Mouse (Mus musculus) kidney, postnatal 25 days (tissue): ENCODE measurements at regions not wholly inside any gene's neighbourhood (a gene's known extent, or its start where the extent isn't known, plus 50 kb on each side); places are given as distances from the start of the nearest gene placed in this dataset.

Experiments
- DNase-seq, 2 experiments: peaks; one replicate each; pipeline ENCODE4 v3.0.0; 2021; ENCODE audit warnings: mixed read lengths in 2 of 2

DNA sequence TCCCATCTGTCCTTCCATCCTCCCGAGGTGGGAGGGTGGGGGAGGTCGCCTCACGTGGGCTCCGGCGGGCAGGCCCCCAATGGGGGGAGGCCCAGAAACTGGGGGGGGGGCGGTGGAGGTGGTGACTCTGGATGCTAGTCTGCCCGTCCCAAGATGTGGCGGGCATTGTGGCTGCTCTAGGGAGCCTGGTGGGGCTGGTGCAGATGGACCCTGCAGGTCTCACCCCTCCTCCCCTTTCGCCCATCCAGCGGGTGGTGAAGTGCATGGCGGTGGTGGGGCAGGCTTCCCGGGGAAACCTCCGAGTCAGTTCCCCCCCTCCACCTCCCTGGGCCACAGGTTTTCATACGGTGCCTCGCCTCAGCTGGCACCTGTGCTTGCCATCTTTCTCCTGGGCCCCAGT, 88.6 kb downstream of the Inhba start:
- no peak for DNase-seq

DNA sequence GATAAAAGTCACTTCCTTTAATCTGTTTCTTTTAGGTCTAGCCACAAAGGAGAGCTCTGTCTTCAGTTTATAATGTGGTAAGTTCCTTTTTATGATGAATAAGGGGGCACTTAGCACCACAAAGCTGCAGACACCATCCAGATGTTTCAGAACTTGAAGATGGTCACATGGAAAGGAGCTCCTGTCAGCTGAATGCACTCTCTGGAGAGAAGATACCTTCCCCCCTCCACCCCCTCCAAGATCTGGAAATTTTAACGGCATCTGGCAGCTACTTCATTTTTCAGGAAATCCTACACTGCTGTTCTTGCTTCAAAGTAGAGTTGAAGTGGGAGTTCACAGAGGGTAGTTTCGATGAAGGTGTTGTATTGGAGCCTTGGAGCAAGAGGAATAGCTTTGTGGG, 103.2 kb downstream of the Inhba start:
- no peak for DNase-seq

DNA sequence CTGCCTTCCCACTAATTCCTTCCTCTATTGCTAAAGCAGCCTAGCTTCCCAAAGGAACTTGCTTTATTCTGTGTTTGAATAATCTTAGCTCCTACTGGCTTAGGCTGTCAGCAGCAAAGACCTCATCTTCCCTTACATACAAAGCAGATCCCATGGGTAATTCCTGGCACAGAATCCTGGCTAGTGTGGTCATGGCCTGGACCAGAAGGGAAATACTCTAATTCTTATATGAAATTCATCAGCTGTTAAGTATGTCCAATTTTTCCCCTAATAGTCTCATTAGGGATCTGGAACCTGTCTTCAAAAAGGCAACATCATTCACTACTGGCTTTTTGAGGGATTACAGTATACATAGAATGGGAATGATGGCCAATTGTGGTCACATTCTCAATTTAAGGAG, 135.0 kb downstream of the Inhba start:
- no peak for DNase-seq

DNA sequence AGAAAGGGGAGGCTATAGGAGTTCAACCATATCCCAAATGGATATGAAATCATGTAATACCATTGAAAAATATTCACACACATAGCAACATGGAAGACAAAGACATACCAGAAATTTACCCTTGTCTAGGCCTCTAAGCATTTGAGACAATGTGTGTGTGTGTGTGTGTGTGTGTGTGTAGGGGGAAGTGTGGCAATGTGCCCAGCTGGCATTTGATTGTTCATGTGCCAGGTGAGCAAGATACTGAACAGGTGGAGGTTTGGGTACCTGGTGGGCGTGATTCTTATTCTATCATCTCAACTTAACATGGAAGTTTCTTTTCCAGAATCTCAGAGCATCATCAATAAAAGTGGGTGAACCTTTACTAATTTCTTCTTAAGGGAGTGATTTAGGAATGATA, 143.3 kb downstream of the Inhba start:
- no peak for DNase-seq

DNA sequence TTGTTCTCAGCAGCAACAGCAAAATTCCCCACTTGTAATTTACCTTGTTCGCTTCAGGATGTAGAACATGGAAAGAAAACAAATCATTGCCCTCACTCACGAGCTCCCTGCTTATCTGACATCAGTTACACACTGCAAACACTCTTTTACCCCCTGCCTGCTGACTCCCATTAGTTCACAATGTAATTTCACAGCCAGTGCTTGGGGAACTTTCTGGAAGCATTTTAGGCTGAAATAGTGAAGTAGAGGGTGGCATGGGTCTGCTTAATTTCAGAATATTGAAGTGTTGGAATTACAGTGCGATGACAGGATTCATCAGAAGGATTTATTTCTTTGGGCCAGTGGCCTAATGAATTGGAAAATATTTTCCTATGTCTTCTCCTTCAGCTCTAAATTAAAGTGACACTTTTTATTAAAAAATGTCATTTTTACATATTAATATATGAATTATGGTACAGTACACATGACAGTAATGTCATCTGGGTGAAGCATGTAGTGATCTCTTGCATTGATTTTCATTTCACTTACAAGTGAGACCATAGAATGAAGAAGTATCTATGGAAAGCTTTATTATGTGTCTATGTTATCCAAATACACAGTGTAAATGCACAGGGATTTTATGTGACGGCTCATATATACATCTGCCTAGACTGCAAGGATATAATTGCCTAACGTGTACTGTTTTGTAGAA, 153.7 kb downstream of the Inhba start:
- no peak for DNase-seq

DNA sequence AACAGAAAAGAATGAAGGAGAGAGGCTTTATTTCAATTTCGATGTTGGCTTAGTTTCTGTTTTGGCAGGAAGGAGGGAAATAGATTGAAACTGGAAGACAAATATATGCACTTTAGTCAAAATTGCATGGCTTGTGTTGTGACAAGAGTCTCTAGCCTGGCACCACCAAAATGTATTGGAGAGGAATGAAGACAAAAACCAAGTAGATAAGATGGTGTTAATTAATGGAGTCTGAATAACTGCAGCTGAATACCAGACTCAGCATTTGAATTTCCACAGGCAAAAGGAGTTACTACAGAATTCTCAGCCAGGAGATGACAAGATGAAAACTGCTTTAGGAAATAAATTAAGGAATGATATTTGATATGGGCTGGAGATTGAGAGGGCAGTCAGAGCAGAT, 185.0 kb downstream of the Inhba start:
- DNase-seq: no peak

DNA sequence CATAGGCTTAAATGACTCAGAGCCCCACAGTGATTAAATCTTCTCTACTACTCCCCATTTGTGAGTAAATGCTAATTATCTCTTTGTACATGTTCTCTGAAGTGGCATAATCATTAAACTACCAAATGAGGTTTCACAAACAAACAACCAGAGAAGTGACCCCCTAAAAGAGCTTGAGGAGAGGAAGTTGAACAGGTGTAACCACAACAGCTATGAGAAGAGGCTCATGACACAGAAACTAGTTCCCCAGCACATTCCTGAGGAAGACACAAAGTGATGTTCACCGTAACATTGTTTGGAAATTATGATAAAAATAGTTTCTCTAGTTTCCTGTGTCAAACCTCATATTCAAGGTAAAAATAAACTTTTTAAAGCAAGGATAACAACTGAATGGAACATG, 188.4 kb downstream of the Inhba start:
- no peak for DNase-seq

DNA sequence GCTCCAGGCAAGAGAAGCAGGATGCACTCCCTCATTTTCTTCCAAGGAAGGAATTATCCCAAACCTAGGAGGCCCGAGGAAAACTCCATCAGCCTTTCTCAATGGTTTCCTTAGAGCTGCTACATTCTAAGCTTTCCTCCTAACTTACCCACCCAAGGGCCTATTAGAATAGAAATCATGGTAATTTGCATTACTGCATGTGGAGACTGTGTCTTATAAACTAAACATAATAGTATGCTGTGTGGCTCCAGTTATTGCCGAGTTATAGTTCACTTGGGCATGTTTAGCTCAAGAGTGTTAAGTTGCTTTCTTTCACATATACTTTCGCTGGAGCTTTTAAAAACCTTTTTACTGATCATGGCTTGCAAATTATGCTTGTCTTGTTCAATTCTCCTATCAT, 191.5 kb downstream of the Inhba start:
- no peak for DNase-seq

DNA sequence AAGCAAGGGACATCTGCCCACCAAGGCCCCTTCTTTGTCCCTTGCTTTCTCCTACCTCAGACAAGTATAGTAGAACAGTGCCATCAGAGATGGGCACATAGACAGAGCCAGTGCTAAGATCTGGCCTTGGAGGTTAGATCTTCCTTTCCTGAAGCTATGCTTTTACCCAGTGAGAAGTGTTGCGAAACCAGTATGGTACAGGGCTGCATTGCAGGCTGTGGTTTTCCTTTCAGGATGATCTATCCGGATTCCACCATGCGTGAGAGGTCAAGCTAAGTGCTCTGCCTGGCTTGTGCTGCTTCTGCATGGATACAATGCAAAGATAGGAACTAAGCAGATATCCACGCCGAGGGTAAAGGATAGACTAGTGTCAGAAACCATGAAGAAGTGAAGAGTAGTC, 192.4 kb downstream of the Inhba start:
- no peak for DNase-seq

DNA sequence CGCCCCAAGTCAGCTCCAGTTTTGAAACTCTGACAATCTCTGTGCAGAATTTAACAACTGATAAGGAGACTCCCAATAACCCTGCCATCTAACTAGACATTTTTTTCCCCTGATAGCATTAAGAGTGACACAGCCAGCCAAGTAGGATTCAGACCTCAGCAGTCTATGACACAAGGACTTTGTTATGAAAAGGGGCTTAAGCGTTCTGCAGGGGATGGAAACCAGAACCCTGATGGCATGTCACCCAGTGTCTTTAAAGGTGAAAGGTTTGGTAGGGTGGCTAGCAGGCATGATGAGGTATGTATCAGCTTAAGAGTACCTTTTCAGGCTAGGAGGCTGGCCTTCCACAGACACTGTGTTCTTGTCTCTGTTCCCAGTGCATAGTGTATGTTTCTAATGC, 199.8 kb downstream of the Inhba start:
- DNase-seq: no peak

DNA sequence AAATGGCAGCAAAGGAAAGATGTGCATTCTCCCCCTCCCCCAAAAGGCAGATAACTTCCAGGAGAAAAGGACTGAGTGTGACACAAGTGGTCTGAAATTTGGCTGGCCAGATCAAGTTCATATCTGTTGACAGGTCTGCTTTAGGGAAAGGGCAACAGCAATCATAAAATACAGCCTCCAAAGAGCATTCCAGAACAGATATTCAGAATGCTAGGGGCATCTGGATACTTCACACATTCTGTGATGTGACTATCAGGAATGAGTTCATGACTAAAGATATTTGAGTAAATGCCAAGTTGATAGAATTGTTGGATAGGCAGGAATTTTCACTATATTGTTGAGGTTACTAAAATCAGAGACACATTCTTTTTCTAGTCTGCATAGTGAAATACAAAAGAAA, 208.2 kb downstream of the Inhba start:
- DNase-seq: no peak

DNA sequence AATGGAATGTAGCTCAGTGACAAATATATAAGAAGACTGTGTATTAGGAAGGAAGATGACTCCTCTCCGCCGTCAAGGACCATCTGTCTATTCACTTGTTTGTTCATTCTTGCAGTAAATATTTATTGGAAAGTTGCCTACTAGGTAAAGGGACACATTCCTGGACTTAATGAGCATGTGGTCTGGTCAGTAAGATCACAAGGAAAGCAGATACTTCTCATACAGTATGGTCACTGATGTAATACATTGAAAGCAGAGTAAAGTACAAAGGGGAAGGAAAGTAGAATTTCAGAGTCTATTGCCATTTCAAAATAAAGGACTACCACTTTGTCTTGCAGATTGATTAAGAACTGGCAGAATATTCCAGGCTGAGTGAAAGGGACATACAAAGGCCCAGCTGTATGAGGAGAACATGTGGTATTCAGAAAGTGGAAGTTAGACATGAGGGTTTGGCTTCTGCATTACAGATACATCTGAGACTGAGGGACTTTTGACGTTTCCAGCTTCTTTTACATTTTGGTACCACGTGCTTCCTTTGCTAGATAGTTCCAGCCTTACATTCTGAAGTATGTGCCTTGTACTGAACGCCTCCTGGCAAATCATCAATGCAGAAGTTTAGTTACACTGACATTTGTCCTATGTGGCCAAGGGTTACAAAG, 211.4 kb downstream of the Inhba start:
- no peak for DNase-seq

DNA sequence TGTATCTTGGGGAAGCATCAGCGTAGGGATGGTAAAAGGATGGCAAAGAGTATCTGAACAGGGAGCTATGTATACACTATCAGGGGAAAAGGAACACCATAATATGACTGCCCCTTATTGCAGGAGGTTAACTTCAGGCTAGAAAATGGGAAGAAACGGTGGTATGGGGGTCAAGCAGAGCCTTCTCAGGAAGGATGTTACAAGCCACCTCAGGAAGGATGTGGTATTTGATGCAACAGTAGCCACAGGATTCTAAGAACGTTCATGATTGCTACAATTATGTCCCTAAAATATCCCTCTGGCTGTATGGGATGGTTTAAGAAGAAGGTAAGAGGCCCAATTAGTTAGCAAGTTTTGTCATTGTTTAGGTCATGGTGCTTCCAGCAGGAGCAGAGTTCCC, 249.5 kb downstream of the Inhba start:
- DNase-seq: no peak

DNA sequence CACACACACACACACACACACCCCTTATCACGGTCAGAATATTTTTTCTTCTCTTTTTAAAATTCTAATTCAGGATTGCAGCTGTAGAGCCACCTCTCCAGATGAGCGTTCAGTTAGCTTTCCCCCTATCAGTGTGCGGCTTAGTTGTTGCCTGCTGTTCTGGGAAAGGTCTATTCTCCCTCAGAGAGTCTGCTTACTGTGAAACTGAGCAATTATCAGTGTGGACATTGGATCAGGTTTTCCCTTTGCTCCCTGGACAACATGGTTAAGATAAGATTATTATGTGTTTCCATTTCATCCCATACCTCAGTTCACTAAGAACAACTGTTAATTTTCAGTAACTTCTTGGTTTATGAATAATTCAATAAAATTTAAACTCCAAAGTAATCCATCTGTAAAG, 268.3 kb downstream of the Inhba start:
- DNase-seq: no peak

DNA sequence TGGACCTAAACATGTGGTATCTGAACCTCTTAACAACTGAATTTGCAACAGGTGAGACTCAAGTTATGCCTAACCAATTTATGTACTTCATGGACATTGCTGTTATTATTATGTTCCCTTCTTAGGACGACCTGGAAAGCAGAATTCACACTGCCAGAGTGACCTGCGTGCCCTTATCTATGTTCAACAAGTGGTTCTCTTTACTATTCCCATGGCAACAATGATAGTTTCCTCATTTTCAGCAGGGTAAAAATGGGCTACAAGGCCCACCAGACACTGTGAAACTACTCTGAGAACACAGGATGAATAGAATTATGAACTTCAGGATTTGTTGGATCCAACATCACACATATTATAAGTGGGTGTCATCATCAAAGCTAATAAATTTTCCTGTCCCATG, 269.1 kb downstream of the Inhba start:
- no peak for DNase-seq

DNA sequence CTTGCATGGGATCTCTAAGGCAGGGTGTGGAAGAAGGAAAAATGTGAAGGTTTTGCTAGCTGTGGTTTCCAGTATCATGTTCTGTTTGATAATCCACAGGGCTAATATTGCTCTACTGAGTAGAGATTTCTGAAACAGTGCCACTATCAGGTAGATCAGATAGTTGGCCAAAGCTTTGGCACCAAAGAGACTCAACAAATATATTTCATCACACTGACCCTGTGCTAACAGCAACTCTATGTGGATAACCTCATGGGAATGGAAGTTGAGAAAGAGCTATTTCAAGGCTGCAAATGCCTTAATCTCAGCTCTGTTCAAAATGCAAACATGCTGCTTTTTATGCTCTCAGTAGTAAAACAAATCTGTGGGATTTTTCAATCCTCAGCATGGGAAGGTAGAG, 270.1 kb downstream of the Inhba start:
- DNase-seq: no peak

DNA sequence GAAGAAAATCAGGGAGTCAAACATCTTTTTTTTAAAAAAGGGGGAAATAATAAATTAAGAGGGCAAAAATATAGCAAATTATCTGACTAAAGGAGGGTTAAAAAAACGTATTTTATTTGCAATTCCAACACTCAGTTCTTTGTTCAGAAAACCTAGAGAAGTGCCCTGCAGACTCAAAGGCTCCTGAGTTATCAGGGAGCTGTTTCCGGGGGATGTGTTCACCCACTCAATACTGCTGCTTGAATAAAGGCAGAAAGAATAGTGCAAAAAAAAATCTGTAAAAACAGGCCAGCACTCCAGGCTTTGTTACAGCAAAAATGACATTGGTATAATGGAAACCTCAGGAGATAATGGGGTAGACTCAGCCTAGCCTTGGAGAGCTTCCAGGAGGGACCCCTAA, 270.6 kb downstream of the Inhba start:
- DNase-seq: no peak

DNA sequence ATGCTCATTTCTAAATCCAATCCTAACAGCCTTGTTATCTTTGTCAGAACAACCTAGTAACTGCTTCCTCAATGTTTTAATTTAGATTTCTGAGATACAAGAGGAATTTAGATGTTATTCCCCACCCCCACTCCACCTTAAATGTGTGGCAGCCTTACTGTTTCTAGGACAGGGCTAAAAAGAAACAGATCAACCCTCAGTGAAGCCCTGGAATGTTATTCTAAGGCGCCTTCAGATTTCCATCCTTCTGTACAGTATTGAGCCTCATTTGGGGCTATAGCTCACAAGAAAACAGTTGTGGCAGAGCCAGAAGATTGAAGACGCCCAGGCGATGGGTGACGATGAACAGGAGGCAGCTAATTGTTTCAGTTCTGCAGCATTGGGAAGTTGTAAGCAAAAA, 271.7 kb downstream of the Inhba start:
- DNase-seq: no peak

DNA sequence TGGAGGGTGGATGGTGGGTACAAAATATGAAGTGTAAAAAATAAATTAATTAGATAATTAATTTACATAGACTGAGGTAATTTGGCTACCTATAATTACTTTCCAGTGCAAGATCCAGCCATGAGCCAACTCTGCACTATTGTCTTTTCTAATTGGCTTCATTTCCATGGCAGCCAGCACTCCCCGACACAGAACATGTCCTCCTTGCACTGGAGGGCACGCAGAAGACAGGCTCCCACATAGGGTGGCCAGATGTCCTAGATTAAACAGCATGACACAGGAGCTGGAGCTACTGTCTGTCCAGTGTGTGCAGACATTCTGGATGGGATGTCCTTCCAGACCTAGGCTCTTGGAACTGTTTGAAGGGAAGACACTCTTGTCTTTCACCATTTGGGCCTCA, 278.0 kb downstream of the Inhba start:
- no peak for DNase-seq

DNA sequence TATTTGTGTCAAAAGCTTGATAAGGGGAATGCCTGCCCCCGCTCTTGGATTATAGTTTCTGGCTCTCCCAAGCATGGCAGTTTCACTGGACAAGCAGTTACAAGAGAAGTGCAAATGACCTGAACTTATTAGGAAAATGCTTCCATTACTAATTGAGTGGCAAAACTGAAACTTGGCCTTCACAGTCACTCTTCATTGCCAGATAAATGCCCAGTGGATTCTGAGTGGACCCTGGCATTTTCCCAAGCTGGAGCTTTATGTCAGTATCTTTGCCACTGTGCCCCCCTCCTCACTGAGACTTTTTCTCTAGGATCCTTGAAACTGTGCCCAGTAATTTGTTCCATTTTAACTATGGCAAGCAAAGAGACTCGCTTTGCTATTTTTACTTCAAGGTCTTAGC, 279.1 kb downstream of the Inhba start:
- DNase-seq: peak in 1 of 2 experiments; percentile 38

DNA sequence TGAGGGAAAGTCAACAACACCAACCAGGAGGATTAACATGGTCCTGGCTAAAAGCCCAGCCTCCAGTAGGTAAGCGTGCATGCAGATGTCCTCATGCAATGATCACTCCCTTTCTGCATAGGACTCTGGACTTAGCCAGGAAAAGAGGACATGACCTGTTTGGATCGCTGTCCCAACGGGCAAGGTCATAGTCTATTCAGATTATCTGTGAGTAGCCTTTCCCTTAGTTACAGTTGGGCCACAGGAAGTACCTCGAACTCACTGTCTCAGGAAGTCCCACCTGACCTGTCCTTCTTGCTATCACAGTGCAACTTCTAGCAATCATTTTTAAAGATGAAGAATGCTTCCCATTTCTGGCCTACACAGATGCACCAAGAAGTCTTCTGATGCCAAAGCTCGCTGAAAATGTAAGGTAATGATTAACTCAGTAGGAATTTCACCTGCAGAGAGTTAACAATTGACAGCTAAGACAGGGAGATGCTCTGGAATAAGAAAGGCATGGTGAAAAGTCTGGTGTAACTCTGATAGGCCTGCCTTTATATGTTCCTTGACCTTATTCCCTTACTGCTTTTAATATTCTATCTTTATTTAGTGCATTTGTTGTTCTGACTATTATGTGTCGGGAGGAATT, 280.1 kb downstream of the Inhba start:
- peak; percentile 71 to 79 for DNase-seq

DNA sequence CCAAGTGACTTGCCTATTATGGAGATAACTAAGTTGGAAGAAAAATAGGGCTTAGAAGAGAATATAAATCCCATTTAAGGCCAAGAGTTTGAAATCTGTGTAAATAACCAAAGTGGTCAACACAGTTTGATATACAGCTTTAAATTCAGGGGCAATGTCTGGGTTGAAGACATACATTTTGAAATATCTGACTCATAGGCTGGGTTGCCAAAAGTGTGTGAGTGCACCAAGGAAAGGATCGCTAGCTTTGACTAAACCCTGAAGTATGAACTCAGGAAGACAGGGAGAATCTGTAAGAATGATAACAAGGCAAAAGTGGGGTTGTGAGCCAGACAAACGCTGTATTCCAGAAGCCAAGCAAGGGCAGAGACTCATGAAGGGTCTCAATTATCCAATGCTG, 288.1 kb downstream of the Inhba start:
- no peak for DNase-seq

DNA sequence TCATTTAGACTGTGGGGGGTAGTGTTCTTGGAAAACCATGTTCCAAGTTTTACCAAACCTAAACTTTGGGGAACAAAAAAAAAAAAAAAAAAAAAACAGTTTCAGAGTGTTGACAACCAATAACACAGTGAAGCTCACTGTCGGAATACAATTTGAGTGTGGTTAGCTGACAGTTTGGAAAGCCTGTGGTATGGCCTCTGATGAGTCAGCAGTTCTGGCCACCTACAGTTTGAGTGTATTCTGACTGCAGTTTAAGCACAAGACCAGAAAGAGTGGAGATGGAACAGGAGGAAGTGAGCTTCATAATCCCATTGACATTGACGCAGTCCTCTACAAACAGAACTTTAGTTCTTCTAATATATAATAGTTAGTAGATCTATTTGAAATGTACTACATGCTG, 303.0 kb downstream of the Inhba start:
- no peak for DNase-seq

DNA sequence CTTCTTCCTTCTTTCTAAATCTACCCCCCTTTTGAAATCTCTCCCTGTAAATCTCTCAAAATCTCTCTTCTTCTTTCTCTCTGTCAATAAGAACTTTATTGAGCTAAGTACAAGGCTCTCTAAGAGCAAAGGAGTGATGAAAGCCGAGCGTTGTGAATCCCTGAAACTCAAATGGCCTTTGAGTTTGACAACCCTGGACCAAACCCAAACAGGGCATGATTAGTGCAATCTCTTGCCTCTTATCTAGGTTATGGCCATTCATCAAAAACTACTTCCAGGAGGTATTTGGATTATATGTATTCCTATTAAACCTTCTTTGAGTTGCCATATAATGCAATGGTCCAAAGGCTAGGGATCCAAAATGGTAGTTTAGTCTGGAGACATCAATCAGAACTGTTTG, 304.0 kb downstream of the Inhba start:
- no peak for DNase-seq

DNA sequence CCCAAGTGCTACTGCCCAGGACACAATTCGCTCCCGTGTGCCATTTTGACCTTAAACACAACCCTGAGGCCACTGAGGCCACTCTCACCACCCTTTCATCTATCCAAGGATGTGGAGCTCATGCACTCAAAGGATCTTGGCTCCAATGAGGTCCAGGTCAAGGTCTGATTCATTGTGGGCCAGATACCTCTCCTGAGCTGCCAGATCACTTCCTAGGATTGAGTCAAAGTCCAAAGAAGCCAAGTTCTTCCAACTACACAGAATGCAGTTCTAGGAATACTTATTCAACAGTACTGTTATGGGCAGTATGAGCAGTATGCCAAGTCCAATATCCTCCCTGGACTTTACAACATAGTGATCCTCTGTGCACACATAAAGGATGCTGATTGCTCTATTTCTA, 304.9 kb downstream of the Inhba start:
- DNase-seq: peak; percentile 11 to 35
